Comparison of ENCODE assay signal across 14 mouse cellular contexts in the genomic region with DNA sequence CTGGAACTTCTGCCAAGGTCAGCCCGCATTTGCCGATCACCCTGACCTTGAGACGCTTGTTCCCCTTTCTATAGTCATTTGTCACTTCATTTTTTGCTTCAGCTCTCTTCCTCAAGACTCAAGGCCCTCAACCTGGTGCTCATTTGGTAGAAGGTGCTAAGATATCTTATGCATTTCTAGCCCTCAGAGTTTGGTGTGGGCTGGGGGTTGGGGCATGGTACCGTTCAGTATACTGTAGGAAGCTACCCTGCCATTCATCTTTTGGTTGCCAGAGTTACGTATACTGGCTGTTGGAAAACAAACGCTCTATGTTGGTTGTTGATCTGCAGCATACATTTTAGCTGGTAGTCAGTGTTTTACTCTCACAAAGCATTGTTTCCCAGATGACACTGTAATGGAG. TPM values are rescaled to one million over a fixed set of nuclear protein-coding genes. Genes with fewer than 3 reads are reported as not detected.
DNase-seq lines count a peak whose midpoint lies in the region.
"Had no signal": no experiment of that assay in that cellular context is flagged by ENCODE, and none has a peak within 500 bp of the region (broad histone marks: within the 10 kb centered on the region; RNA-seq: fewer than 3 reads in every experiment).

No protein-coding gene starts in this region.

- intact Hi-C loops in heart, postnatal 10 days (cut with DNase I): no loop called here

- DNase-seq in heart, adult 11 months: peak; percentile 52
- no peak for DNase-seq in heart, postnatal 10 days
- peak; percentile 28 for DNase-seq in 416B (ENCODE audit: low read depth)
- DNase-seq in T-cell, adult 2 months (ENCODE audit: low spot score): peak; percentile 27
- no peak for DNase-seq in cerebellum, adult 8-10 months
- DNase-seq: adrenal gland, adult 8-10 months; adrenal gland, postnatal 14 days; B cell, adult 2 months; cerebellum, adult 11 months; cerebellum, adult 18-20 months; cerebellum, adult 9-10 months; cerebellum, postnatal 10 days; cerebellum, postnatal 25 days; forebrain, postnatal 0 days had no signal

RNA-seq across cellular contexts. Expression of a gene that starts 53.8 kb away (rescaled TPM):
- 1 to 10 TPM; 3.7 to 4.4 TPM for total RNA-seq in heart, postnatal 10 days (2021)

RNA-seq across cellular contexts. Expression of a gene that starts 54.1 kb away (rescaled TPM):
- 100 to 1,000 TPM; 121 to 129 TPM for total RNA-seq in heart, postnatal 10 days (2021)

Comparison
In these comparisons a context has a peak if more than half of its experiments do, and no peak if none do; other contexts are left out.
1. DNase-seq: peak in heart, adult 11 months (single experiment), 416B (single experiment) and T-cell, adult 2 months (single experiment); none in heart, postnatal 10 days (0 of 2) and cerebellum, adult 8-10 months (single experiment).